Mouse (Mus musculus) B cell, adult (primary cell): ENCODE results near the gene 1700012B09Rik. TPM values are rescaled to one million over a fixed set of nuclear protein-coding genes. Genes with fewer than 3 reads are reported as not detected.

Source experiments
- total RNA-seq: library from RNA; stranded (reverse); gene quantifications from 4 replicates; pipeline ENCODE4 v1.2.4, GENCODE M21; 2023; ENCODE audit not compliant: inconsistent age

The 1700012B09Rik gene
- not detected in 4 replicates for total RNA-seq

DNA sequence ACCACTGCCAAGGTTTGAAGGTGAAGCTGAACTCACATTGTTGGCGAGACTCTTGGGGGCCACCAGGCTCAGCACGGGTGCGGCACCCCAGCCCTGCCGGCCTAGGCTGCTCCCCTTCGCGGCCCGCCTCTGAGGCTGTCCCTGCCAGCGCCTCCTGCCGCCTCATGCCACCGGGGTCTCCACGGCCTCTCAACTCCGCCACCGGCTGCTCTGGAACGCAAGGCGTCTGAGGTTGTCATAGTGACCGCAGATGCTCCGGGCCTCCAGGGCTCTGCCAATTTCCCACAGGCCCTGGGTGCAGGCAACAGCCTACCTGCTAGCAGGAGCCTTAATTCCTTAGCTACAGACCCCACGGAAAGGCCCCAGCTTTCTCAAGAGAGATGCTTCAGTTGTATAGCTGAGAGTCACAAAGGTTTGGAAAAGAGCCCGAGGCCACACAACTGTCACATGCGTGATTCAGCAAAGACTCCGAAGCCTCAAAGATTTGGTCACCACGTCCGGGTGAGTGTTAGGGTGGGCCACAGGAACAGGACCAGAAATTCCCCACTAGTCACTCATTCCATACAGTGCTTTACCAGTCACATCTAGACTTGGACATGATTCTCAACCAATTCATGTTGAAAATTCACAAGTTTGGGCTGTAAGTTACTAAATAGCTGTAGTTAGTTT lies at the start of gene 1700012B09Rik:
TSS of gene 1700012B09Rik (minus strand) at position 228 of the 669 bp plus-strand sequence.

GRCm38 (mm10) chr9:14784039-14785002 lies 13.5 kb upstream of the 1700012B09Rik start, which contains the start of the genes Mre11a and Ankrd49:
Gene Mre11a (plus strand): TSS chr9:14784654.
Gene Ankrd49 (minus strand): TSS chr9:14784856.

DNA sequence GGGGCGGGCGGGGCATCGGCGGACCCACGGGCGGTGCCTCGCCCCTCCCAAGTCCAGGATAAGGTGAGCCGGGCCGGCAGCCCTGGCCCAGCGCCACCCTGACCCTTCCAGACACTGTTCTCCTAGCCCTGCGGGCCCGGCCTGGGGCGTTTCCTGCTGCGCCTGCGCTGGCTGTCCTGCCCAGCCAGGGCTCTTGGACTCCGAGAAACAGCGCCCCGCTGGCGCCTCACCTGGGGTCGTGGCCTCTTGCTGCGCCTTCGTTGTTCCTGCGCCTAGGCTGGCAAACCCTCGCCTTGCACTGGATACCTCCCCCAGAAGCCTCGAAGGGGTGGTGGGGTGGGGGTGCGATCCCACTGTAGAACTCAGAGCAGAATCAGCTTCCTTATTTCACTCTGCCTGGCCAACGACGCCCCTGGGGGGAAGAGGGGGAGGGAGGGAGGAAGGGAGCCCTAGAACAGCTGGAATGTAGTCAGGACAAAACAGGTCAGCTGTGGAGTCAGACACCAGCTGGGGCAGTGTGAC lies 18.8 kb downstream of the 1700012B09Rik start, which contains the start of gene Fut4:
TSS of gene Fut4 (minus strand) at position 393 of the 522 bp plus-strand sequence.

DNA sequence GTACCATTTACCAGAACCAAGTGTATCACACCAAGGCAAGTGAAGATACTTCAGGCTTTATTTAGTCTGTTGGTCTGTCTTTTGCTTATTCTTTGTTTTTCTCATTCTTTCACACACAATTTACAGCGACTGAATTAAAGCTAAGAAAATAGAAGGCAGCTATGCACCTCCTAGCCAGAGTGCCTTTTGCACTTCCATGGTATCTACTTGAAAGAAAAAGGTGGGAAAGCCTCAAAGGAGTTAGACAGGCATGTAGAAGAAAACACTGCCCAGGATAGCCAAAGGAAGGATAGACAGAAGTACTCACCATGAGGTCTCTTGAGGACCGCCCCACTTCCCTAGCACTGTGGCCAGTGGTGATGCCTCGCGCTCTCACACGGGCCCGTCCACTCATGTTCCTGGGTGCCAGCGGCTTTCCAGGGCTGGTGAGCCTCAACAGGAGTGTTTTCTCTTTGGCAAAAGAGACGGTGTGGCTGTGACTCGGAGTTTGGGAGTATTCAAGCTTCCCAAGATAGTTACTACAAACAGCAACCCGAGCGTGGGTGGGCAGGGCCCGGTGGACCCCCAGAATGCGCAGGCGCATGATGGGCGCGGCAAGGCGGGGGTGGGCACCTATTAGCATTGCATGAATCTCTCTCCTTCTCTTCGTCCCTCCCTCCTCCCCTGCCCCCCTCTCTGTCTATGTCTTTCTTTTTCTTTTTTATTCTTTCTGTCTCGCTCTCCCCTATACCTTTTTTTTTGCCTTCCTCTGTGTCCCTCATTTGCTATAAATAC lies 30.5 kb downstream of the 1700012B09Rik start, which contains the start of gene Piwil4:
TSS of gene Piwil4 (minus strand) at position 583 of the 774 bp plus-strand sequence.

Other genes starting within 250 kb of the 1700012B09Rik start
- 0.06 to 0.16 TPM in 2 of 4 replicates, not detected in the others for gene Amotl1, start 126.0 kb downstream of the 1700012B09Rik start, total RNA-seq
- gene Piwil4, start 30.3 kb downstream of the 1700012B09Rik start, total RNA-seq: not detected in 4 replicates
- gene Fut4, start 18.6 kb downstream of the 1700012B09Rik start, total RNA-seq: 0.15 to 0.29 TPM (median 0.15 TPM) in 3 of 4 replicates, not detected in the other
- 42.7 to 55.4 TPM (median 48.9 TPM) in 4 replicates for gene Mre11a, start 13.6 kb upstream of the 1700012B09Rik start, total RNA-seq
- gene Ankrd49, start 13.8 kb upstream of the 1700012B09Rik start, total RNA-seq: 22.0 to 29.5 TPM (median 28.2 TPM) in 4 replicates
- gene Gpr83, start 89.2 kb upstream of the 1700012B09Rik start, total RNA-seq: not detected in 4 replicates
- 0.81 to 1.1 TPM (median 0.81 TPM) in 3 of 4 replicates, not detected in the other for gene Izumo1r, start 132.9 kb upstream of the 1700012B09Rik start, total RNA-seq